Mouse (Mus musculus): ENCODE results near the gene Stra6. TPM values are rescaled to one million over a fixed set of nuclear protein-coding genes. Genes with fewer than 3 reads are reported as not detected.

The Stra6 gene
- polyA plus RNA-seq, 1 experiment from 2014 or later, result 24.1 TPM

GRCm38 (mm10) chr9:58134906-58135305 is 71.3 kb downstream of the Stra6 start:
- no peak for ATAC-seq (ENCODE audit: low FRiP score, low TSS enrichment)

GRCm38 (mm10) chr9:58135921-58136321 is 72.3 kb downstream of the Stra6 start:
- H3K4me3 ChIP-seq (ENCODE audit: low read length), result peak overlapping the region; percentile 20; the same call in 1 of the 2 replicates
- no peaks in the 10 kb centered on the region for H3K9me3 ChIP-seq (ENCODE audit: low read length)
- no peaks in the 10 kb centered on the region for H3K27me3 ChIP-seq (ENCODE audit: insufficient read depth, low read length)
- ATAC-seq (ENCODE audit: low FRiP score, low TSS enrichment), result peak; percentile 27; the same call in 1 of the 2 replicates
- WGBS, result 17% methylated on average over 2 of the region's 2 CpGs
- H3K4me2 ChIP-seq (replicated peaks; ENCODE audit: low read depth, low read length), result peak overlapping the region; percentile 37
- H3K27ac ChIP-seq (ENCODE audit: low read length), result peak overlapping the region; percentile 3; the same call in 1 of the 2 replicates
- no peak overlapping the region for H3K9ac ChIP-seq (replicated peaks; ENCODE audit: low read length)
- no peaks in the 10 kb centered on the region for H3K36me3 ChIP-seq (ENCODE audit: insufficient read depth, low read length)
- peaks cover 71% of the 10 kb centered on the region for H3K4me1 ChIP-seq (ENCODE audit: insufficient read depth, low read length)

More at GRCm38 (mm10) chr9:58134906-58135305, 71.3 kb downstream of the Stra6 start:
- H3K27ac ChIP-seq (ENCODE audit: low read length), result peak overlapping the region; percentile 3; the same call in 1 of the 2 replicates
- H3K27me3 ChIP-seq (ENCODE audit: insufficient read depth, low read length), result 0 out of 2 replicates have a peak, but pooled peaks cover 5% of the 10 kb centered on the region
- 28% methylated on average over 7 of the region's 7 CpGs for WGBS
- peaks cover 75% of the 10 kb centered on the region for H3K4me1 ChIP-seq (ENCODE audit: insufficient read depth, low read length)
- H3K9me3 ChIP-seq (ENCODE audit: low read length), result no peaks in the 10 kb centered on the region
- peak overlapping the region; percentile 20; the same call in 1 of the 2 replicates for H3K4me3 ChIP-seq (ENCODE audit: low read length)
- H3K9ac ChIP-seq (replicated peaks; ENCODE audit: low read length), result no peak overlapping the region
- peak overlapping the region; percentile 37 for H3K4me2 ChIP-seq (replicated peaks; ENCODE audit: low read depth, low read length)
- H3K36me3 ChIP-seq (ENCODE audit: insufficient read depth, low read length), result no peaks in the 10 kb centered on the region

DNA sequence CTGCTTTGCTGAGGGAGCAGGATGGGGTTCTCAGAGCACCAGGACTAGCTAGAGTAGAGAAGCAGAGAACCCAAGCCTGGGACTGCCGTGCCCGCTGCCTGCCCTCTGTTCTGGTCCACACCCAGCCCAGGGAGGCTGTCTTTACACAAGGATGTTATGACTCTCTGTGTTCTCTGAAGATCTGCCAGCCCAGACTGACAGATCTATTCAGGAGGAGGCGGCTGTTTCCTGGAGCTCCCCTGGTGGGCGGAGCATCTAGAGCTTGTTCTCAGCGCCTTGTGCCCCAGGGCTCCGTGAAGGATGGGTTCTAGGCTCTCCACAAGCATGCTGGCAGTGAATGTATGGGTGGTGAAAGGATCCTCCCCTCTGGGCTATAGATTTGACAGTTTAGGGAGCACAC is 76.4 kb downstream of the Stra6 start:
- Histone ChIP-seq H3K27me3 (ENCODE audit: insufficient read depth, low read length) (no peaks in the 10 kb centered on the region), H3K4me1 (ENCODE audit: insufficient read depth, low read length) (peaks cover 46% of the 10 kb centered on the region), H3K36me3 (ENCODE audit: insufficient read depth, low read length) (no peaks in the 10 kb centered on the region), H3K27ac (ENCODE audit: low read length) (no peak overlapping the region), H3K9me3 (ENCODE audit: low read length) (no peaks in the 10 kb centered on the region), H3K9ac (replicated peaks; ENCODE audit: low read length) (no peak overlapping the region), H3K4me3 (ENCODE audit: low read length) (no peak overlapping the region), H3K4me2 (replicated peaks; ENCODE audit: low read depth, low read length) (no peak overlapping the region)
- WGBS, result 37% methylated on average over 6 of the region's 6 CpGs
- no peak for ATAC-seq (ENCODE audit: low FRiP score, low TSS enrichment)

- no peaks in the 10 kb centered on the region for H3K36me3 ChIP-seq (ENCODE audit: insufficient read depth, low read length)
- H3K27me3 ChIP-seq (ENCODE audit: insufficient read depth, low read length), result no peaks in the 10 kb centered on the region
- no peak overlapping the region for H3K9ac ChIP-seq (replicated peaks; ENCODE audit: low read length)
- peak overlapping the region; percentile 22; the same call in 1 of the 2 replicates for H3K27ac ChIP-seq (ENCODE audit: low read length)
- no peak for ATAC-seq (ENCODE audit: low FRiP score, low TSS enrichment)
- 28% methylated on average over 7 of the region's 7 CpGs for WGBS
- no peak overlapping the region for H3K4me2 ChIP-seq (replicated peaks; ENCODE audit: low read depth, low read length)
- H3K4me3 ChIP-seq (ENCODE audit: low read length), result no peak overlapping the region
- H3K9me3 ChIP-seq (ENCODE audit: low read length), result no peaks in the 10 kb centered on the region
- H3K4me1 ChIP-seq (ENCODE audit: insufficient read depth, low read length), result peaks cover 33% of the 10 kb centered on the region
Observed at GRCm38 (mm10) chr9:58143419-58143818, 79.8 kb downstream of the Stra6 start.

DNA sequence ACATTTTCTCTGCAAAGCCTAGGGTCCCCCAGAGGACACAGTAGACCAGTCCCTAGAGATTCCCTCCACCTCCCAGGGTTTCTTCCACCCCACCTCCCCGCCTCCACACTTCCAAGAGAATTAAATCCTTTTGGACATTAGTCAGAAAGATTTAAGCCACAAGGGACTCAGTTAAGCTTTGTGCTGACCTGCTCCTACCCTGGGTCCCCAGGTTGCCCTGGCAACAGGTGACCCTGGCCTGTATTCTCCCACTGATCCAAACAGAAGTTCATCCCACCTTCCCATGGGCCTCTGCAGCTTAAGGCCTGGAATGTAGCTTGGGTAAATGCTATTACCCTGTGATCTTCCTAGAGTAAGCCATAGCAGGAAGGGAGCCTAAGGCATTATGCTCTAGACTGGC is 81.1 kb downstream of the Stra6 start:
- Histone ChIP-seq H3K27ac (ENCODE audit: low read length) (no peak overlapping the region), H3K27me3 (ENCODE audit: insufficient read depth, low read length) (no peaks in the 10 kb centered on the region), H3K4me3 (ENCODE audit: low read length) (no peak overlapping the region), H3K4me2 (replicated peaks; ENCODE audit: low read depth, low read length) (no peak overlapping the region), H3K4me1 (ENCODE audit: insufficient read depth, low read length) (peaks cover 28% of the 10 kb centered on the region), H3K36me3 (ENCODE audit: insufficient read depth, low read length) (0 out of 2 replicates have a peak, but pooled peaks cover 4% of the 10 kb centered on the region), H3K9ac (replicated peaks; ENCODE audit: low read length) (no peak overlapping the region), H3K9me3 (ENCODE audit: low read length) (no peaks in the 10 kb centered on the region)
- 0 out of 2 replicates have a peak, but pooled peaks have one; percentile 27 for ATAC-seq (ENCODE audit: low FRiP score, low TSS enrichment)
- WGBS, result 58% methylated on average over 1 of the region's 1 CpGs

DNA sequence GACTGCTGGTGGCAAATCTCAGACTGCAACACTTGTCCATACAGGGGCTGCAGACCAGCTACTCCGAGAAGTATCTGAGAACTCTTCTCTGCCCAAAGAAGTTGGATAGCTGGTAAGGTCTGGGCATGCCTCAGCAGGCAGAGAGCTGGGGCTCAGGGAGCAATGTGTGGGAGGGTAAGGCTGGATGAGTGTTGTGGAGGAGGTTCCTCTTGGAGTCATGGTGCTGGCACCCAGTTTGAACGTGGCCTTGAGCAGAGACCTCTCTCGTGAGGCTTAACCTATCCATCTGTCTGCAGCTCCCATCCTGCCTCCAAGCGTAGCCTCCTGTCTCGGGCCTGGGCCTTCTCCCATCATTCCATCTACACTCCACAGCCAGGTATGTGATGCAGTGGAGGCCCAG is 81.8 kb downstream of the Stra6 start:
- H3K9ac ChIP-seq (replicated peaks; ENCODE audit: low read length), result no peak overlapping the region
- H3K4me2 ChIP-seq (replicated peaks; ENCODE audit: low read depth, low read length), result no peak overlapping the region
- no peak for ATAC-seq (ENCODE audit: low FRiP score, low TSS enrichment)
- no peaks in the 10 kb centered on the region for H3K27me3 ChIP-seq (ENCODE audit: insufficient read depth, low read length)
- H3K27ac ChIP-seq (ENCODE audit: low read length), result no peak overlapping the region
- no peaks in the 10 kb centered on the region for H3K9me3 ChIP-seq (ENCODE audit: low read length)
- 46% methylated on average over 5 of the region's 5 CpGs for WGBS
- H3K4me3 ChIP-seq (ENCODE audit: low read length), result no peak overlapping the region
- H3K4me1 ChIP-seq (ENCODE audit: insufficient read depth, low read length), result peaks cover 20% of the 10 kb centered on the region
- 0 out of 2 replicates have a peak, but pooled peaks cover 4% of the 10 kb centered on the region for H3K36me3 ChIP-seq (ENCODE audit: insufficient read depth, low read length)

DNA sequence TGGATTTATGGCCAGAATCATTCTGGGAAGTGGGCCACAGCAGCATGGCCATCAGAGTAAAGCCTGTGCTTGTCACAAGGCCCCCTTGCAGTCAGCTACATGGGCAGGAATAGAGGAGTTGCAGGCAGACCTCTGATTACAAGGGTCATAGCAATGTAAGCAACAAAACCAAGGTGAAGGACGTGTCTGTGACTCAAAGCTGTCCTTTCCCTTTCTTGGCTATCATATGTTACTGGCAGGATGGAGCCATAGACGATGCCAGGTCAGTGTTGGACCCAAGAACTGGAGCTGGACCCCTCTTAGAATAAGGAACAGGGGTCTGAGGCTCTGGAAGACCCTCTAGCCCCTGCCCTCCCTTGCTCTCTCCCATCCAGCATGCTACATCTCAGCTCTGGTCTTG is 85.2 kb downstream of the Stra6 start:
- Histone ChIP-seq H3K9ac (replicated peaks; ENCODE audit: low read length) (no peak overlapping the region), H3K4me1 (ENCODE audit: insufficient read depth, low read length) (peaks cover 14% of the 10 kb centered on the region), H3K4me2 (replicated peaks; ENCODE audit: low read depth, low read length) (no peak overlapping the region), H3K36me3 (ENCODE audit: insufficient read depth, low read length) (0 out of 2 replicates have a peak, but pooled peaks cover 4% of the 10 kb centered on the region), H3K4me3 (ENCODE audit: low read length) (no peak overlapping the region), H3K9me3 (ENCODE audit: low read length) (no peaks in the 10 kb centered on the region), H3K27ac (ENCODE audit: low read length) (no peak overlapping the region), H3K27me3 (ENCODE audit: insufficient read depth, low read length) (no peaks in the 10 kb centered on the region)
- WGBS, result 49% methylated on average over 2 of the region's 2 CpGs
- ATAC-seq (ENCODE audit: low FRiP score, low TSS enrichment), result no peak

- WGBS, result 75% methylated on average over 4 of the region's 4 CpGs
- H3K4me2 ChIP-seq (replicated peaks; ENCODE audit: low read depth, low read length), result no peak overlapping the region
- H3K36me3 ChIP-seq (ENCODE audit: insufficient read depth, low read length), result 0 out of 2 replicates have a peak, but pooled peaks cover 4% of the 10 kb centered on the region
- H3K4me1 ChIP-seq (ENCODE audit: insufficient read depth, low read length), result peaks cover 11% of the 10 kb centered on the region
- no peaks in the 10 kb centered on the region for H3K27me3 ChIP-seq (ENCODE audit: insufficient read depth, low read length)
- no peaks in the 10 kb centered on the region for H3K9me3 ChIP-seq (ENCODE audit: low read length)
- no peak for ATAC-seq (ENCODE audit: low FRiP score, low TSS enrichment)
- no peak overlapping the region for H3K9ac ChIP-seq (replicated peaks; ENCODE audit: low read length)
- H3K4me3 ChIP-seq (ENCODE audit: low read length), result no peak overlapping the region
- H3K27ac ChIP-seq (ENCODE audit: low read length), result no peak overlapping the region
Observed at GRCm38 (mm10) chr9:58150733-58151361, 87.3 kb downstream of the Stra6 start.

GRCm38 (mm10) chr9:58153095-58153494 is 89.5 kb downstream of the Stra6 start:
- no peak for ATAC-seq (ENCODE audit: low FRiP score, low TSS enrichment)
- H3K27ac ChIP-seq (ENCODE audit: low read length), result no peak overlapping the region
- no peak overlapping the region for H3K4me3 ChIP-seq (ENCODE audit: low read length)
- 78% methylated on average over 3 of the region's 3 CpGs for WGBS
- no peaks in the 10 kb centered on the region for H3K27me3 ChIP-seq (ENCODE audit: insufficient read depth, low read length)
- H3K36me3 ChIP-seq (ENCODE audit: insufficient read depth, low read length), result 0 out of 2 replicates have a peak, but pooled peaks cover 4% of the 10 kb centered on the region
- H3K4me2 ChIP-seq (replicated peaks; ENCODE audit: low read depth, low read length), result no peak overlapping the region
- peaks cover 25% of the 10 kb centered on the region for H3K4me1 ChIP-seq (ENCODE audit: insufficient read depth, low read length)
- no peak overlapping the region for H3K9ac ChIP-seq (replicated peaks; ENCODE audit: low read length)
- H3K9me3 ChIP-seq (ENCODE audit: low read length), result no peaks in the 10 kb centered on the region

GRCm38 (mm10) chr9:58155366-58155765 is 91.8 kb downstream of the Stra6 start:
- H3K27ac ChIP-seq (ENCODE audit: low read length), result peak overlapping the region; percentile 67
- WGBS, result 32% methylated on average over 3 of the region's 3 CpGs
- H3K9me3 ChIP-seq (ENCODE audit: low read length), result no peaks in the 10 kb centered on the region

More at GRCm38 (mm10) chr9:58155366-58155765, 91.8 kb downstream of the Stra6 start:
- Histone ChIP-seq H3K9ac (replicated peaks; ENCODE audit: low read length) (no peak overlapping the region), H3K4me2 (replicated peaks; ENCODE audit: low read depth, low read length) (no peak overlapping the region), H3K4me1 (ENCODE audit: insufficient read depth, low read length) (peaks cover 45% of the 10 kb centered on the region), H3K27me3 (ENCODE audit: insufficient read depth, low read length) (no peaks in the 10 kb centered on the region), H3K36me3 (ENCODE audit: insufficient read depth, low read length) (no peaks in the 10 kb centered on the region), H3K4me3 (ENCODE audit: low read length) (no peak overlapping the region)
- 0 out of 2 replicates have a peak, but pooled peaks have one; percentile 25 for ATAC-seq (ENCODE audit: low FRiP score, low TSS enrichment)
